Mouse (Mus musculus) lung, adult 2 months (tissue): ENCODE measurements around the gene Tm9sf3.

Experiments
- CTCF ChIP-seq: fragments of 200-500 bp; IDR thresholded peaks from 2 replicates; pipeline ENCODE4 v1.5.1; 2011; ENCODE audit warnings: mild to moderate bottlenecking, low read length, control low read depth; ENCODE audit not compliant: insufficient read depth
- POLR2A ChIP-seq: fragments of 200-500 bp; IDR thresholded peaks from 2 replicates; pipeline ENCODE4 v1.6.1; 2011; ENCODE audit warnings: low read depth, mild to moderate bottlenecking, control low read depth, low read length, borderline replicate concordance; ENCODE audit errors: extremely low read depth

GRCm38 (mm10) chr19:41262712-41263629, 826 bp downstream of the Tm9sf3 start:
- TF ChIP-seq POLR2A (peak; percentile 23; the same call in 1 of the 2 replicates), CTCF (no peak)
